Mouse (Mus musculus): ENCODE measurements around the gene Mlf2.

Gene Mlf2

GRCm38 (mm10) chr6:124938554-124938953 lies 7.4 kb downstream of the Mlf2 start:
- ChIA-PET POLR2A (interaction anchor here in 3 of 4 experiments (0.6 to 18.2 kb wide), 40 partner anchors 7 to 546 kb away, joined by 3 to 359 read pairs (median 5); partner anchors contain the start of genes Cops7a (in 2 of the 3), Zfp384 (in 2 of the 3), Cdca3 (in 1 of the 3) and Grcc10 (in 1 of the 3)), CTCF (interaction anchor here in 3 of 4 experiments (0.6 to 3.0 kb wide), 7 partner anchors 8 to 91 kb away, joined by 3 to 12 read pairs (median 4); partner anchors contain the start of genes Cops7a (in 1 of the 3) and Mlf2 (in 1 of the 3))

- ChIA-PET POLR2A (interaction anchor here (0.7 to 18.2 kb wide), 6 partner anchors 10 to 264 kb away, joined by 3 to 359 read pairs (median 22); partner anchors contain the start of genes Cops7a (in 1 of the 4), Mlf2 (in 1 of the 4) and Zfp384 (in 1 of the 4)), CTCF (interaction anchor here in 2 of 4 experiments (0.7 to 2.3 kb wide), 3 partner anchors 12 to 82 kb away, joined by 3 to 8 read pairs (median 5); no protein-coding TSS in a partner anchor)
Observed at GRCm38 (mm10) chr6:124941679-124942078, 10.5 kb downstream of the Mlf2 start.

- CTCF ChIA-PET, result interaction anchor here in 3 of 4 experiments (0.7 to 1.1 kb wide), 3 partner anchors 13 to 747 kb away, joined by 3 to 5 read pairs (median 3); partner anchors contain the start of gene Ano2 (in 1 of the 3)
- POLR2A ChIA-PET, result interaction anchor here (0.6 to 18.2 kb wide), 18 partner anchors 10 to 248 kb away, joined by 3 to 359 read pairs (median 6); partner anchors contain the start of genes Mlf2 (in 3 of the 4), Cdca3 (in 2 of the 4), Cops7a (in 2 of the 4) and Usp5 (in 2 of the 4)
Observed at GRCm38 (mm10) chr6:124943526-124943925, 12.3 kb downstream of the Mlf2 start.

- CTCF ChIA-PET, result interaction anchor here in 2 of 4 experiments (0.5 to 1.4 kb wide), 8 partner anchors 8 to 388 kb away, joined by 3 to 6 read pairs (median 3); partner anchors contain the start of genes Cops7a (in 1 of the 2) and Mlf2 (in 1 of the 2)
- POLR2A ChIA-PET, result interaction anchor here in 3 of 4 experiments (0.6 to 17.5 kb wide), 58 partner anchors 8 to 638 kb away, joined by 3 to 359 read pairs (median 6); partner anchors contain the start of genes Cops7a (in 3 of the 3), Mlf2 (in 3 of the 3), Cdca3 (in 2 of the 3) and Grcc10 (in 2 of the 3)
Observed at GRCm38 (mm10) chr6:124953991-124954715, 23.0 kb downstream of the Mlf2 start.

GRCm38 (mm10) chr6:124955212-124955611 lies 24.0 kb downstream of the Mlf2 start:
- CTCF ChIA-PET, result interaction anchor here in 2 of 4 experiments (0.6 to 1.4 kb wide), 4 partner anchors 10 to 51 kb away, joined by 3 to 6 read pairs (median 4); partner anchors contain the start of genes Cops7a (in 1 of the 2) and Mlf2 (in 1 of the 2)
- POLR2A ChIA-PET, result interaction anchor here (0.6 to 17.5 kb wide), 44 partner anchors 7 to 214 kb away, joined by 3 to 359 read pairs (median 6); partner anchors contain the start of genes Cops7a (in 3 of the 4), Mlf2 (in 3 of the 4), Grcc10 (in 2 of the 4) and Zfp384 (in 2 of the 4)

- ChIA-PET POLR2A (interaction anchor here in 3 of 4 experiments (0.7 to 17.5 kb wide), 14 partner anchors 8 to 91 kb away, joined by 3 to 359 read pairs (median 4); partner anchors contain the start of genes Mlf2 (in 3 of the 3), Acrbp (in 1 of the 3) and Cops7a (in 1 of the 3)), CTCF (interaction anchor here in 2 of 4 experiments (0.6 kb wide), 2 partner anchors 21 to 1164 kb away, joined by 3 read pairs; no protein-coding TSS in a partner anchor)
Observed at GRCm38 (mm10) chr6:124958127-124958526, 26.9 kb downstream of the Mlf2 start.

GRCm38 (mm10) chr6:124959960-124960359 lies 28.8 kb downstream of the Mlf2 start:
- ChIA-PET POLR2A (interaction anchor here in 3 of 4 experiments (0.6 to 17.5 kb wide), 28 partner anchors 9 to 459 kb away, joined by 3 to 359 read pairs (median 3); partner anchors contain the start of genes Grcc10 (in 2 of the 3), Mlf2 (in 2 of the 3), Cdca3 (in 1 of the 3) and Pianp (in 1 of the 3)), CTCF (interaction anchor here in 1 of 4 experiments (0.7 to 1.3 kb wide), 3 partner anchors 35 to 297 kb away, joined by 3 read pairs; partner anchors contain the start of gene Lpcat3)

GRCm38 (mm10) chr6:124961021-124961420 lies 29.8 kb downstream of the Mlf2 start:
- ChIA-PET POLR2A (interaction anchor here in 2 of 4 experiments (0.5 to 17.5 kb wide), 14 partner anchors 15 to 244 kb away, joined by 3 to 359 read pairs (median 4); partner anchors contain the start of genes Mlf2 (in 2 of the 2), Cdca3 (in 1 of the 2), Pianp (in 1 of the 2) and Usp5 (in 1 of the 2)), CTCF (interaction anchor here in 2 of 4 experiments (0.6 to 1.3 kb wide), 5 partner anchors 31 to 299 kb away, joined by 3 to 7 read pairs (median 3); partner anchors contain the start of genes Lpcat3 (in 1 of the 2) and Mlf2 (in 1 of the 2))

- ChIA-PET CTCF (interaction anchor here in 3 of 4 experiments (0.5 to 1.6 kb wide), 9 partner anchors 10 to 117 kb away, joined by 3 to 11 read pairs (median 4); partner anchors contain the start of gene Mlf2 (in 2 of the 3)), POLR2A (interaction anchor here (0.5 to 17.5 kb wide), 54 partner anchors 9 to 1506 kb away, joined by 3 to 359 read pairs (median 4); partner anchors contain the start of genes Mlf2 (in 3 of the 4), Pianp (in 3 of the 4), Cdca3 (in 2 of the 4) and Grcc10 (in 2 of the 4))
Observed at GRCm38 (mm10) chr6:124964638-124965037, 33.5 kb downstream of the Mlf2 start.

GRCm38 (mm10) chr6:124965088-124965719 lies 34.0 kb downstream of the Mlf2 start, which contains the start of gene Cops7a:
Cops7a (minus strand) TSS chr6:124965538.
- CTCF ChIA-PET, result interaction anchor here in 3 of 4 experiments (0.5 to 1.6 kb wide), 11 partner anchors 10 to 118 kb away, joined by 3 to 11 read pairs (median 4); partner anchors contain the start of gene Mlf2 (in 2 of the 3)
- POLR2A ChIA-PET, result interaction anchor here (0.5 to 17.5 kb wide), 57 partner anchors 10 to 1505 kb away, joined by 3 to 359 read pairs (median 4); partner anchors contain the start of genes Mlf2 (in 3 of the 4), Cdca3 (in 2 of the 4), Grcc10 (in 2 of the 4) and Mrpl51 (in 2 of the 4)

- CTCF ChIA-PET, result interaction anchor here (0.6 to 1.6 kb wide), 9 partner anchors 28 to 473 kb away, joined by 3 to 11 read pairs (median 4); partner anchors contain the start of gene Mlf2 (in 2 of the 4)
- POLR2A ChIA-PET, result interaction anchor here (0.6 to 17.5 kb wide), 52 partner anchors 11 to 254 kb away, joined by 3 to 359 read pairs (median 4); partner anchors contain the start of genes Mlf2 (in 3 of the 4), Cdca3 (in 2 of the 4), Grcc10 (in 2 of the 4) and Pianp (in 2 of the 4)
Observed at GRCm38 (mm10) chr6:124965747-124966146, 34.6 kb downstream of the Mlf2 start.

- POLR2A ChIA-PET, result interaction anchor here in 3 of 4 experiments (0.6 to 17.5 kb wide), 31 partner anchors 12 to 226 kb away, joined by 3 to 359 read pairs (median 4); partner anchors contain the start of genes Grcc10 (in 2 of the 3), Mlf2 (in 2 of the 3), Cdca3 (in 1 of the 3) and Pianp (in 1 of the 3)
- CTCF ChIA-PET, result interaction anchor here in 3 of 4 experiments (0.6 to 1.4 kb wide), 11 partner anchors 30 to 474 kb away, joined by 3 to 11 read pairs (median 6); partner anchors contain the start of genes Lpcat3 (in 1 of the 3) and Mlf2 (in 1 of the 3)
Observed at GRCm38 (mm10) chr6:124966466-124967118, 35.4 kb downstream of the Mlf2 start.

- CTCF ChIA-PET, result interaction anchor here in 3 of 4 experiments (0.8 to 1.4 kb wide), 16 partner anchors 26 to 305 kb away, joined by 3 to 8 read pairs (median 4); partner anchors contain the start of genes Mlf2 (in 3 of the 3) and Lpcat3 (in 1 of the 3)
- POLR2A ChIA-PET, result interaction anchor here (0.7 to 17.5 kb wide), 24 partner anchors 13 to 226 kb away, joined by 3 to 359 read pairs (median 4); partner anchors contain the start of genes Mlf2 (in 2 of the 4), Grcc10 (in 1 of the 4), Pianp (in 1 of the 4) and Zfp384 (in 1 of the 4)
Observed at GRCm38 (mm10) chr6:124967766-124968165, 36.6 kb downstream of the Mlf2 start.

Measured in embryonic stem cell, embryonic (primary cell).